Mouse (Mus musculus) hindbrain, embryonic 15.5 days (tissue): ENCODE measurements around the gene Il1rapl2. TPM values are rescaled to one million over a fixed set of nuclear protein-coding genes. Genes with fewer than 3 reads are reported as not detected.

Experiments used
- ATAC-seq: fragments of 200-750 bp; cut with Nextera tagmentation; 2 replicates; pipeline ENCODE4 v1.8.0; 2017; ENCODE audit warnings: low read depth, moderate number of reproducible peaks, moderate TSS enrichment; ENCODE audit not compliant: low FRiP score
- H3K27ac ChIP-seq: fragments of 300-500 bp; sonication (generic); replicated peaks from 2 replicates; pipeline ENCODE4 v1.5.1; 2015; ENCODE audit warnings: mild to moderate bottlenecking, inconsistent platforms
- H3K27me3 ChIP-seq: fragments of 300-500 bp; sonication (generic); 2 replicates; pipeline ENCODE4 v1.6.1; 2015; ENCODE audit warnings: control low read depth, inconsistent platforms
- H3K36me3 ChIP-seq: fragments of 300-500 bp; sonication (generic); 2 replicates; pipeline ENCODE4 v1.6.1; 2015; ENCODE audit warnings: control low read depth, inconsistent platforms
- H3K4me1 ChIP-seq: fragments of 300-500 bp; sonication (generic); replicated peaks from 2 replicates; pipeline ENCODE4 v1.6.1; 2015; ENCODE audit warnings: control low read depth, inconsistent platforms
- H3K4me2 ChIP-seq: fragments of 300-500 bp; sonication (generic); 2 replicates; pipeline ENCODE4 v1.6.1; 2015; ENCODE audit warnings: moderate library complexity, mild to moderate bottlenecking, inconsistent platforms
- H3K4me3 ChIP-seq: fragments of 300-500 bp; sonication (generic); 2 replicates; pipeline ENCODE4 v1.5.1; 2015; ENCODE audit warnings: mild to moderate bottlenecking, inconsistent platforms
- H3K9ac ChIP-seq: fragments of 300-500 bp; sonication (generic); 2 replicates; pipeline ENCODE4 v1.6.1; 2015; ENCODE audit warnings: inconsistent platforms
- H3K9me3 ChIP-seq: fragments of 300-500 bp; sonication (generic); 2 replicates; pipeline ENCODE4 v1.6.1; 2016; ENCODE audit warnings: control low read depth, inconsistent platforms
- WGBS: fragments of 180-500 bp; shearing (Covaris S2); methylation state at CpG from one replicate; pipeline ENCODE4 v1.1.7; 2015; 5-methylcytosine and 5-hydroxymethylcytosine counted together
- polyA plus RNA-seq: library from polyadenylated mRNA; unstranded; fragments of >200 nt; fragmentation: Nextera tagmentation; extraction: Ambion mirVana; gene quantifications from 2 replicates; pipeline ENCODE4 v1.2.1, GENCODE M21; 2015

Gene Il1rapl2
- polyA plus RNA-seq, 1 experiment from 2014 or later: 5.9 TPM

GRCm38 (mm10) chrX:138838381-138838780, 1268.0 kb downstream of the Il1rapl2 start:
- Histone ChIP-seq H3K36me3 (no peaks in the 10 kb centered on the region), H3K4me2 (no peak overlapping the region), H3K27ac (no peak overlapping the region), H3K9me3 (no peaks in the 10 kb centered on the region), H3K9ac (no peak overlapping the region), H3K4me1 (no peaks in the 10 kb centered on the region), H3K27me3 (peaks cover 3% of the 10 kb centered on the region; the same call in 1 of the 2 replicates), H3K4me3 (no peak overlapping the region)
- WGBS: 91% methylated on average over 3 of the region's 3 CpGs
- no peak for ATAC-seq
